Comparison of ENCODE assay signal across 8 mouse cellular contexts in the genomic region with DNA sequence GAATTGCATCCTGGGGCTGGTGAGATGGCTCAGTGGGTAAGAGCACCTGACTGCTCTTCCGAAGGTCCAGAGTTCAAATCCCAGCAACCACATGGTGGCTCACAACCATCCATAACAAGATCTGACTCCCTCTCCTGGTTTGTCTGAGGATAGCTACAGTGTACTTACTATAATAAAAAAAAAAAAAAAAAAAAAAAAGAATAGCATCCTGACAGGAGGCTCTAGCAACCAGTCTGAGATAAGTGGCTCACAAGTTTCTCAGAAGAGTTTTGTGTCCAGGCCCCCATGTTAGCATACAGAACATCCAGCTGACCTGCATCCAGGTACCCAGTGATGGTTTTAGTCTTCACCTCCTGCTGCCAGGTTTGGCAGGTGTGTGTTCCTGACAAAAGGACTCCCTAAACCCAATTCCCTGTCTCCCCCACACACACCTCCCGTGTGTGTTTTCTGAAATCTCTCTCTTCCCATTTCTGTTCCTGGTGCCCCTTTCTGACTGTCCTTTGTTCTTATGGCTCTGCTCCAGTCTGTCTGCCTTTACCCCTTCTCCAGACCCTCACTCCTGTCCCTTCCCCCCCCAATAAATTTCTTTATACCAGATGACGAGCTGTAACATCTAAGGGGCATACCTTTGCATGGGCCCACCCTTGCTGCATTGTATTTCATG. TPM values are rescaled to one million over a fixed set of nuclear protein-coding genes. Genes with fewer than 3 reads are reported as not detected.
DNase-seq lines count a peak whose midpoint lies in the region; ATAC-seq and TF ChIP-seq lines count a peak whose summit lies in the region.

No protein-coding gene starts in this region.

- H3K4me2 ChIP-seq in heart, embryonic 12.5 days = peak overlapping the region; percentile 91
- H3K4me2 ChIP-seq in forebrain, embryonic 16.5 days (ENCODE audit: low read length) = peak overlapping the region; percentile 76
- peak overlapping the region; percentile 84 for H3K4me2 ChIP-seq in liver, embryonic 16.5 days (ENCODE audit: low read depth, low read length)

- no peaks in the 10 kb centered on the region for H3K9me3 ChIP-seq in heart, embryonic 12.5 days (replicated peaks)
- H3K9me3 ChIP-seq in ES-E14 (ENCODE audit: control insufficient read depth, insufficient read depth, low read depth, low read length) = no peaks in the 10 kb centered on the region
- H3K9me3 ChIP-seq in forebrain, embryonic 16.5 days (ENCODE audit: control insufficient read depth, low read length) = no peaks in the 10 kb centered on the region
- no peaks in the 10 kb centered on the region for H3K9me3 ChIP-seq in liver, embryonic 16.5 days (replicated peaks; ENCODE audit: control insufficient read depth, low read length)

- H3K27ac ChIP-seq in heart, embryonic 12.5 days (ENCODE audit: poor library complexity, severe bottlenecking) = peak overlapping the region; percentile 100
- H3K27ac ChIP-seq in ES-E14 (ENCODE audit: insufficient read depth, low read depth, low read length, poor library complexity, severe bottlenecking) = peak overlapping the region; percentile 100; the same call in 1 of the 2 replicates
- peak overlapping the region; percentile 100 for H3K27ac ChIP-seq in forebrain, embryonic 16.5 days (ENCODE audit: low read length)
- H3K27ac ChIP-seq in liver, embryonic 16.5 days (ENCODE audit: low read length) = peak overlapping the region; percentile 100

- intact Hi-C loops in heart, postnatal 36 days (cut with DNase I) = loop anchor here (5.0 kb wide), 1 partner anchor 219 kb away; no protein-coding TSS in a partner anchor

- in situ Hi-C loops in ES-E14 (cut with MboI; ENCODE audit: low sequenced_read_pairs in 2 of 2, unreplicated experiment in 2 of 2) = no loop called here

- H3K4me1 ChIP-seq in heart, embryonic 12.5 days (replicated peaks) = peaks cover 13% of the 10 kb centered on the region
- peaks cover 2 to 6% of the 10 kb centered on the region in 2 experiments; a peak in 3 of 4 replicates for H3K4me1 ChIP-seq in ES-E14 (ENCODE audit: control insufficient read depth in 2 of 2, insufficient read depth in 2 of 2, low read length in 2 of 2, poor library complexity in 1 of 2)
- H3K4me1 ChIP-seq in forebrain, embryonic 16.5 days (replicated peaks; ENCODE audit: control insufficient read depth, insufficient read depth, low read length) = peaks cover 10% of the 10 kb centered on the region
- peaks cover 14% of the 10 kb centered on the region for H3K4me1 ChIP-seq in liver, embryonic 16.5 days (ENCODE audit: control insufficient read depth, low read depth, low read length)

- WGBS in heart, embryonic 12.5 days = 49% methylated on average over 3 of the region's 3 CpGs
- WGBS in forebrain, embryonic 16.5 days = 46% methylated on average over 3 of the region's 3 CpGs
- WGBS in liver, embryonic 16.5 days (ENCODE audit: insufficient replicate concordance) = 40% methylated on average over 3 of the region's 3 CpGs

- no peaks in the 10 kb centered on the region for H3K27me3 ChIP-seq in heart, embryonic 12.5 days (replicated peaks)
- no peaks in the 10 kb centered on the region for H3K27me3 ChIP-seq in forebrain, embryonic 16.5 days (replicated peaks; ENCODE audit: control insufficient read depth, insufficient read depth, low read length)
- no peaks in the 10 kb centered on the region for H3K27me3 ChIP-seq in liver, embryonic 16.5 days (ENCODE audit: control insufficient read depth, insufficient read depth, low read depth, low read length)

- H3K36me3 ChIP-seq in heart, embryonic 12.5 days = no peaks in the 10 kb centered on the region
- peaks cover 2% of the 10 kb centered on the region; the same call in 1 of the 2 replicates for H3K36me3 ChIP-seq in ES-E14 (ENCODE audit: control insufficient read depth, insufficient read depth, low read length, poor library complexity, severe bottlenecking)
- H3K36me3 ChIP-seq in forebrain, embryonic 16.5 days (ENCODE audit: control insufficient read depth, insufficient read depth) = no peaks in the 10 kb centered on the region
- H3K36me3 ChIP-seq in liver, embryonic 16.5 days (ENCODE audit: control insufficient read depth, insufficient read depth) = no peaks in the 10 kb centered on the region

- no peak for ATAC-seq in heart, embryonic 12.5 days (ENCODE audit: insufficient number of reproducible peaks, low FRiP score)
- ATAC-seq in forebrain, embryonic 16.5 days = no peak
- no peak for ATAC-seq in liver, embryonic 16.5 days (ENCODE audit: low read depth)
- no peak for ATAC-seq in megakaryocyte-erythroid progenitor cell, adult 5-6 weeks (replicated peaks; ENCODE audit: low FRiP score, low TSS enrichment, poor library complexity, severe bottlenecking)

- no peak for DNase-seq in heart, postnatal 36 days
- DNase-seq in ES-E14 (ENCODE audit: low read depth, low spot score) = no peak
- DNase-seq in frontal cortex, postnatal 14 days (ENCODE audit: low spot score in 2 of 2) = no peak
- no peak for DNase-seq in Muller cell, postnatal 12 days (ENCODE audit: inconsistent ontology term)

- peak overlapping the region; percentile 77 for H3K4me3 ChIP-seq in heart, embryonic 12.5 days
- H3K4me3 ChIP-seq in ES-E14 (ENCODE audit: insufficient read depth in 1 of 2, low read depth in 1 of 2, low read length in 2 of 2, poor library complexity in 1 of 2, severe bottlenecking in 1 of 2) = peak overlapping the region; percentile 97 to 99; a peak in 3 of 4 replicates
- H3K4me3 ChIP-seq in forebrain, embryonic 16.5 days (replicated peaks; ENCODE audit: low read length) = peak overlapping the region; percentile 95
- H3K4me3 ChIP-seq in liver, embryonic 16.5 days (ENCODE audit: low read depth, low read length) = peak overlapping the region; percentile 91

- peak overlapping the region; percentile 96 for H3K9ac ChIP-seq in heart, embryonic 12.5 days
- peak overlapping the region; percentile 62 for H3K9ac ChIP-seq in ES-E14 (ENCODE audit: insufficient read depth, low read depth, low read length, poor library complexity, severe bottlenecking)
- H3K9ac ChIP-seq in forebrain, embryonic 16.5 days (replicated peaks; ENCODE audit: low read depth, low read length) = peak overlapping the region; percentile 100
- peak overlapping the region; percentile 100 for H3K9ac ChIP-seq in liver, embryonic 16.5 days (ENCODE audit: low read depth, low read length)

TF ChIP-seq in ES-E14, 5 proteins besides CTCF, POLR2A, EP300 and RAD21:
- TF ChIP-seq CHD2 (IDR thresholded peaks at IDR 0.05; ENCODE audit: low read depth, low read length) (no peak), MAFK (IDR thresholded peaks at IDR 0.05; ENCODE audit: insufficient read depth, low read depth, low read length) (no peak), HCFC1 (IDR thresholded peaks at IDR 0.05; ENCODE audit: borderline replicate concordance, insufficient read depth, low read length) (no peak), ZC3H11A (IDR thresholded peaks at IDR 0.05; ENCODE audit: borderline replicate concordance, low read depth, low read length) (no peak), ZNF384 (IDR thresholded peaks at IDR 0.05; ENCODE audit: low read depth, low read length) (no peak)
TF ChIP-seq in ES-E14: peak in this region for 0.

RNA-seq across cellular contexts. Expression of a gene that starts 2.2 kb away (rescaled TPM):
- polyA plus RNA-seq in heart, embryonic 12.5 days (2016; fragmentation: Nextera tagmentation; extraction: Ambion mirVana) = 14.3 and 14.9 TPM in 2 replicates
- 10 to 100 TPM; 28.9 to 37.8 TPM for total RNA-seq in heart, postnatal 36 days (2021)
- total RNA-seq in ES-E14 (2012; rRNA removed) = 43.7 and 43.9 TPM in 2 replicates
- 18.6 and 19.3 TPM in 2 replicates for polyA plus RNA-seq in forebrain, embryonic 16.5 days (2015; fragmentation: Nextera tagmentation; extraction: Ambion mirVana)
- 7.0 and 7.2 TPM in 2 replicates for polyA plus RNA-seq in liver, embryonic 16.5 days (2015; fragmentation: Nextera tagmentation; extraction: Ambion mirVana)
- total RNA-seq in megakaryocyte-erythroid progenitor cell, adult 5-6 weeks (2014; fragmentation: Nextera tagmentation) = 60.7 and 66.9 TPM in 2 replicates
- total RNA-seq in megakaryocyte-erythroid progenitor cell, adult 5-6 weeks (2017) = 29.5 and 39.1 TPM in 2 replicates

RNA-seq across cellular contexts. Expression of a gene that starts 10.9 kb away (rescaled TPM):
- polyA plus RNA-seq in heart, embryonic 12.5 days (2016; fragmentation: Nextera tagmentation; extraction: Ambion mirVana) = 232 and 254 TPM in 2 replicates
- total RNA-seq in heart, postnatal 36 days (2021) = 10 to 100 TPM; 33.6 to 35.7 TPM
- total RNA-seq in ES-E14 (2012; rRNA removed) = 163 and 213 TPM in 2 replicates
- polyA plus RNA-seq in forebrain, embryonic 16.5 days (2015; fragmentation: Nextera tagmentation; extraction: Ambion mirVana) = 297 and 304 TPM in 2 replicates
- 84.3 and 90.7 TPM in 2 replicates for polyA plus RNA-seq in liver, embryonic 16.5 days (2015; fragmentation: Nextera tagmentation; extraction: Ambion mirVana)
- 132 and 134 TPM in 2 replicates for total RNA-seq in megakaryocyte-erythroid progenitor cell, adult 5-6 weeks (2014; fragmentation: Nextera tagmentation)
- 478 and 490 TPM in 2 replicates for total RNA-seq in megakaryocyte-erythroid progenitor cell, adult 5-6 weeks (2017)

RNA-seq across cellular contexts. Expression of a gene that starts 54.1 kb away (rescaled TPM):
- 79.0 and 83.6 TPM in 2 replicates for polyA plus RNA-seq in heart, embryonic 12.5 days (2016; fragmentation: Nextera tagmentation; extraction: Ambion mirVana)
- 10 to 100 TPM; 79.4 to 89.8 TPM for total RNA-seq in heart, postnatal 36 days (2021)
- 82.7 and 117 TPM in 2 replicates for total RNA-seq in ES-E14 (2012; rRNA removed)
- 65.1 and 66.7 TPM in 2 replicates for polyA plus RNA-seq in forebrain, embryonic 16.5 days (2015; fragmentation: Nextera tagmentation; extraction: Ambion mirVana)
- 23.4 and 23.6 TPM in 2 replicates for polyA plus RNA-seq in liver, embryonic 16.5 days (2015; fragmentation: Nextera tagmentation; extraction: Ambion mirVana)
- 34.3 and 39.2 TPM in 2 replicates for total RNA-seq in megakaryocyte-erythroid progenitor cell, adult 5-6 weeks (2014; fragmentation: Nextera tagmentation)
- total RNA-seq in megakaryocyte-erythroid progenitor cell, adult 5-6 weeks (2017) = 16.3 and 16.9 TPM in 2 replicates
